Mouse (Mus musculus): ENCODE results near the gene Rad51b.

- TF ChIP-seq POLR2A (IDR thresholded peaks at IDR 0.05; ENCODE audit: borderline replicate concordance, extremely low read depth, low read depth, low read length) (no peak), CTCF (IDR thresholded peaks at IDR 0.05; ENCODE audit: insufficient read depth, low read length) (no peak)
These were observed 316.1 kb downstream of the Rad51b start for GRCm38 (mm10) chr12:79613061-79613788.
